Mouse (Mus musculus) gonadal fat pad, adult 2 months (tissue): ENCODE measurements around the gene Gpr89. TPM values are rescaled to one million over a fixed set of nuclear protein-coding genes. Genes with fewer than 3 reads are reported as not detected.

ENCODE experiments used
- DNase-seq: peaks from one replicate; pipeline ENCODE4 v3.0.0-alpha.2; 2012; ENCODE audit warnings: low read depth
- polyA plus RNA-seq: library from polyadenylated mRNA; depleted of rRNA; stranded (reverse); fragments of >200 nt; gene quantifications from 2 replicates; pipeline ENCODE4 v1.2.3, GENCODE M21; 2012

The Gpr89 gene
- polyA plus RNA-seq, 1 experiment: 31.9 TPM

GRCm38 (mm10) chr3:96870270-96870669 is 34.9 kb downstream of the Gpr89 start:
- no peak for DNase-seq

DNA sequence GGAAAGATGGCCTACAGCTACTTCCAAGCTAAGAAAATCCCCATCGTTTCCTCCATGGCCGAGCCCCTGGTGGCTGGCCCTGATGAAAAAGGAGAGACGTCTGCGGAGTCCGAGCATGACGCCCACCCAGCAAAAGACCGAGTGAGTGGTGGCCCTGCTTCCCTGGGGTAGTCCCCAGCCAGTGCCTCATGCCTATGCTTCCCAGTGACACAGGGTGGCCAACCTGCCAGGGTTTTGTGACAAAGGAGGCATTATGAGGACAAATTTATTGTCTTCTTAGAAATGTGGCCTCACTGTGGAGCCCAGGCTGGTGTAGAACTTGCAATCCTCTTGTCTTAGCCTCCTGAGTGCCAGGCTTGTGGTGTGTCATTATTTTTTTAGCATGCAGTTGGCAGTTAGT is 36.1 kb downstream of the Gpr89 start:
- no peak for DNase-seq

- no peak for DNase-seq
Observed at GRCm38 (mm10) chr3:96868566-96868965, 36.6 kb downstream of the Gpr89 start.

DNA sequence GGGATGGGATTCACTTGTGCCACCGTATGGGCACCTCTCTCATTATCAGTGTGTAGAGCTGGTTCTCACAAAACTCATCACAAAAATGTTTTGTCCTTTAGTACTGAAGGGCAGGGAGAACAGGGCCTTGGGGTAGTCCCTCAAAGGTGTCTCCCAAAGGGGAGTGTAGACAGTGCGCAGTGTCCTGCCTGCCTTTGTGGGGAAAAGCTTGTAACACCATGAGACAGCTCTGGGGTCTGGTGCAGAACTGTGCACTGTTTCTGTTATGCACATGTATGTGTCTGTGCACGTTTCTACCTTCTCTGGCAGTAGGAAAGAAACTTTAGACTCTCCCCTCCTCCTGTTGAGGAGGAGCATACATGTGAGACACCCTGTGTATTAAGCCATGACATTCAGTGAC is 37.3 kb downstream of the Gpr89 start:
- DNase-seq: no peak

DNA sequence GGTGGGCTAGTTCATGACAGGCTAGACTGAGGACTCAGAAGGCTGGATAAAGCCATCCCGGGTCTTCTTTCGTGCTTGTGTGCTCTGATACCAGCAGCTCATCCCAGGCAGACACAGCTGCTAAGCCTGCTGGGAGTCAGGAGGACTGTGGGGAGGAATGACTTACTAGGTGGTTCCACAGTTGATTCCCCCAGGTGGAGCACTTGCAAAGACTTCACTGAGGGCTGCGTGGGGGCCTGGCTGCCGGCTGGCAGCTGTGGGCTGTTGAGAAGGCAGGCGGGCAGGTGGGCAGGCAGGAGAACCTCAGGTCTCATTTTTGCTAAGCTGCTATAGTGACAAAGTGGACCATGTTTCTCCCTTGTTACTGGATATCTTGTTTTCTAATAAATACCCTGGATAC is 44.6 kb downstream of the Gpr89 start:
- DNase-seq: no peak

DNA sequence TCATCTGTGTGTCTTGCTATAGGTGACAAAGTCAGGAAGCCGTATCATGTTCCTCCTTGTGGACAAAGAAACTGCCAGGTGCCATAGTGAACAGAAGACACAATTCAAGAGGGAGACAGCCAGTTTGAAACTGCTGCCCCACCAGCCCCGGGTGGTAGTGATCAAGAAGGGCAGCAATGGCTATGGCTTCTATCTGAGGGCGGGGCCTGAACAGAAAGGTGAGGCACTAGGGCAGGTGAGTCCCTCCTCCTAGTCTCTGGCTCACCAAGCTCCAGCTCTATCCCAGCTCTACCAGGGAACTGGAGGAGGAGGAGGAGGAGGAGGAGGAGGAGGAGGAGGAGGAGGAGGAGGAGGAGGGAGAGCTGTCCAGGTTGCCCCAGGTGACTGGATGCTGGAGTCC is 49.3 kb downstream of the Gpr89 start:
- no peak for DNase-seq

DNA sequence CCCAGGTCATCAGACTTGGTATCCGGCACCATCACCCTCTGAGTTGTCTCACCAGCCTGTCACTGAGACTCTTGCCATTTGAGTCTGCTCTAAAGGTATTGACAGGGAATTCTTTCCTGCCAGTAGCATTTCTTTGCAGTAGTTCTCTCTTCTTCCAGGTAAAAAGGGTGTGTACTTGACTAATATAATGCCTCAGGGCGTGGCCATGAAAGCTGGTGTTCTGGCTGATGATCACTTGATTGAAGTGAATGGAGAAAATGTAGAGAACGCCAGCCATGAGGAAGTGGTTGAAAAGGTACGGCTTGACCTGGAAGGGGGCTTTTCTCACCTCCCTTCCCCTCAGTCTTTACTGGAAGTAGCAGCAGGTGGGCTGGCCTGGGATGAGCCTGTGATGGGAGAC is 50.8 kb downstream of the Gpr89 start:
- DNase-seq: no peak

- DNase-seq: no peak
Observed at GRCm38 (mm10) chr3:96852561-96852960, 52.6 kb downstream of the Gpr89 start.

GRCm38 (mm10) chr3:96849168-96849727 is 55.9 kb downstream of the Gpr89 start:
- DNase-seq: no peak

GRCm38 (mm10) chr3:96848470-96848869 is 56.7 kb downstream of the Gpr89 start:
- DNase-seq: no peak

GRCm38 (mm10) chr3:96847661-96848060 is 57.5 kb downstream of the Gpr89 start:
- no peak for DNase-seq

DNA sequence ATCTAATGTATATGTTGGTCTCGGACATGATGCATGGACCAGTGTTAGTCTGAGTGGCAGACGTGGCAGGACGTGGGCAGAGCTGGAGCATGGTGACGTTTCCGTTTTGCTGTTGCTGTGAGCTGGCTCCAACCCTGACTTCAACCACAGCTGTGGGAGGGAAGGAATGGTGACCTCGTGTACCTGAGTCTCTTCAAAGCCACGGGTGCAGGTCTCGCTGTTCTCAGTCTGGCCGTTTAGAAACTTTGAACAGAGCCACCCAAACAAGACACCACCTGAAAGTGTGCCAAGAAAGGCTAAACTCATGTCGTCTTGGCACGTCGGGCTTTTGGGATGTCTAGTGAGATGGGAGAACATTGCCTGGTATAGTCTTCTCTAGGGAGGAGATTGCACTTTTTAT is 58.2 kb downstream of the Gpr89 start:
- no peak for DNase-seq

DNA sequence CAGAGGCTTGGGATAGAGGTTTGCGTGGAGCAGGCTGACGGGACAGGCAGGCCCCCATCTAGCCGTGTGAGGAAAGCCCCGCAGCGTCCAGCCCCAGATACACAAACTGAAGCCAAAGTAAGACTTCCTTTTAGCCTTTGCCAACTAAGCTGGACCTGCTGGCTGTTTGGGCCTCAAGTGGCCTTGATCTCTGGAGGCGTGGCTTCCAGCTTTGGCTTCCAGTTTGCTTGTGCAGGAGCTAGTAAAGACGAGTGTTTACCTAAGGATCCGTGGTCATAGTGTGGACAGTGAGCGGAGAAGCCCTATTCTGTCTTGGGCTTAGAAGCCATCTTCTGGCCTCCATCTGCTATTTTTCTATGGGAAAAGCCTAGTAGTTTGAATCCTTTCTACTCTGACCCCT is 59.3 kb downstream of the Gpr89 start:
- DNase-seq: no peak

GRCm38 (mm10) chr3:96845191-96845590 is 60.0 kb downstream of the Gpr89 start:
- DNase-seq: no peak

DNA sequence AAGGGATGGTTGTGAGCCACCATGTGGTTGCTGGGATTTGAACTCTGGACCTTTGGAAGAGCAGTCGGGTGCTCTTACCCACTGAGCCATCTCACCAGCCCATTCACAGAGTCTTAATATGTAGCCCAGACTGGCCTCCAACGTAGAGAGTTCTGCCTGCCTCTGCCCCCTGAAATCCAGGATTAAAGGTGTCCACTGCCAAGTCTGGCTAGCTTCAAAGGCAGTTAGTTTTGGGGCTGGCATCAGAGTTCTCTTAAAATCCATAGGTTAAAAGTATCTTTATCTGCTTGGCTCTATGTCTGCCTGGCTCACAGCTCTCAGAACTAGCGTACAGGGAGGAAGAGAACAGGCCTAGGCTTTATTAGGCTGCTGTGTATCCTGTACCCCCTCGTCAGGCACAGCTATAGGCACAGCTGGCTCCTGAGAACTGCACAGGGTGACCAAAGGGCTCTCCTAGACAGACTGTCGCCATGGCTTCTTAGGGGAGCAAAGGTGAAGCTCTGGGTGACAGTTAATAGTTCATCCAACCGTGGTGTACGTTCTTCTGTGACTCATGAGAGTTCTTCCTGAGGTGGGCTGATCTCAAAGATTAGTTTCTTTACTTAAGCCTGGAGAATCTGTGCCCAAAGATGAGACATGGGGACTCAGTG is 66.0 kb downstream of the Gpr89 start:
- no peak for DNase-seq

DNA sequence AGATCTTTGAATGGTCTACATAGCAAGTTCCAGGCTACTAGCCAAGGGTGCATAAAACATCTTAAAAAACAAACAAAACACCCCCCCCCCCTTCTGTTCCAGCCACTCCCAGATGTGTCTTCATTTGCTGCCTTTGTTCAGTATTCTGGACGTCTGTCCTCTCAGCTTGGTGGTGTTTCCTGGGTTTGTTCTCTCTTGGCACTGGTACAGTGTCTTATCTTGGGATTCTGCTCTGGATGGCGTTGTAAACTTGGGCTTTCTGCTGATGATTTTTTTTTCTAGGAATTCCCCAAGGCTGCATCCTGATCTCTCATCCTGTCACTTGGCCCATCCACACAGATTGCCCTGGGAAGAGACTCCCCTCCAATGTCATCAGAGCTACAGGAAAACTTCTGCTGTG is 68.7 kb downstream of the Gpr89 start:
- no peak for DNase-seq

DNA sequence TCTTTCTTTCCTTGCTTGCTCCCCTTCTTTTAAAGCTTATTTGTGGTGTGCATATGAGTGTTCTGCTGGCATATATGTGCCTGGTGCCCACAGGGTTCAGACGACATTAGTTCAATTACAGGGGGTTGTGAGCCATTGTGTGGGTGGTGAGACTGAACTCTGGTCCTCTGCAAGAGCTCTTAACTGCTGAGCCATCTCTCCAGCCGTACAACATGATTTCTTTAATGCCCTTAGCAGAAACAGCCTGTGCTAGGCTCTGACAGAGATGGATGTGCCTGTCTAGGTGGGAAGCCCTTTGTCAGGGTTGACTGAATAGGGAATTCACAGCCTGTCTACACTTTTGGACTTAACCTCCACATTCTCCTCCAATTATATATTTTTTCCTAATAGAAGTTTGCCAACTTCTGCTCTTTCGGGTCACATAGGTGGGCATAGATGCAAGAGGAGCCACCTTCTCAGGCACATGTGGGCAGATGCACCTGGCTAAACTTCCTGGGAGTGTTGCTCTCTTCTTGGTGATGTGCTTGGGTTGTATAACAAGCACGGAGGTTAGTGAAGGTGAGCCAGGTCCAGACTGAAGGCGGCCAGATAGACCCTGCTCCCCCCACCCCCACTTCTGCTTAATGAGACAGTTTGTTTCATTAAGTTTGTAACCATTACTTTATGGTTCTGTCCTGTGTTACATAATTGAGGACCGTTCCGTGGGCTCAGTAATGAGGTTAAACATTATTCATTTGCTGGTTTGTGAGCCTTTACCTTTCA is 70.4 kb downstream of the Gpr89 start:
- DNase-seq: no peak

- DNase-seq: no peak
Observed at GRCm38 (mm10) chr3:96832930-96833329, 72.2 kb downstream of the Gpr89 start.

DNA sequence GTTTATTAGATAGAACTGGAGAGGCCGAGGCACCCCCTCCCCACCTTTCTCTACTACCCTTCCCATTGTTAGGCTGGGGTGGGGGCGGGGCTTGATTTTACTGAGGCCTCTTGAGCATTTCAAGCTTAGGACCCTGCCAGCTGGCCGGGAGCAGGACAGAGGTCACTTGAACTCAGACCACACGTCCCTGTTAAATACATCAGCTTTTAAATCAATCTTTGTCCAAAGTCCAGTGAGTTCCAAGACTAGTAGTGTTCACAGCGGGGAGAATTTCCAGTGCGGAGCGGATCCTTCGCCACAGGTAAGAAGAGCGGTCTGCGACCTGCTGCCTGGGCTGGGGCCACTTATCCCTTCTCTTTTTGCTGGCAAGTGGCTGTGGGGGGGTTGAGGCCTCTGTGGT is 75.3 kb downstream of the Gpr89 start:
- no peak for DNase-seq

GRCm38 (mm10) chr3:96828984-96829383 is 76.2 kb downstream of the Gpr89 start, which contains the start of the genes Pdzk1 and Cd160:
Pdzk1 (plus strand) TSS chr3:96829284.
Cd160 (minus strand) TSS chr3:96829351.
- DNase-seq: no peak

GRCm38 (mm10) chr3:96828308-96828864 is 76.8 kb downstream of the Gpr89 start:
- no peak for DNase-seq

DNA sequence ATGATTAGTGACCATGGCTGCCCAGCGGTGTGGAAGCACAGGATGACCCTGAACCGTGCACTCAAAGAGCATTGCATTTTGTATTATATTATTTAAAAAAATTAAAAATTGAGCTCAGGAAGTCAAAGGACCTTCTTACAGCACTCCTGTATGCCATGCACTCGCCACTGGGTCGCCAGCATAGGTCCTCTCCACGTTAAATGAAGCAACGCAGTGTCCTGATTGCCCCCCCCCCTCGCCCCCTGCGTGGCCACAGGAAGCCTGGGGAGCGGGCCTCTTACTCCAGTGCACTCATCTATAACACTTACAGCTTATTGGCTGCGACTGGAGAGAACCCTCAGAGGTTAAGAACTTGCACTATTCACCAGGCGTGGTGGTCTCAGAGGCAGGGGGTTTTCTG is 79.9 kb downstream of the Gpr89 start:
- no peak for DNase-seq

GRCm38 (mm10) chr3:96824614-96825013 is 80.5 kb downstream of the Gpr89 start:
- DNase-seq: no peak
